Mouse (Mus musculus): ENCODE data around the gene Hap1.
"Not testable (repeated sequence)": the region's sequence is repeated elsewhere in the genome, so short reads cannot be mapped to it uniquely, and the experiment has no call there.

The Hap1 gene

GRCm38 (mm10) chr11:100357408-100357807, 1.5 kb upstream of the Hap1 start:
- no peak for DNase-seq (ENCODE audit: low read depth, low spot score)

- DNase-seq (ENCODE audit: low read depth, low spot score) = peak; percentile 73
Observed at GRCm38 (mm10) chr11:100356819-100357211, 887 bp upstream of the Hap1 start.

- DNase-seq (ENCODE audit: low read depth, low spot score) = peak; percentile 85
Observed at GRCm38 (mm10) chr11:100355151-100355951, 577 bp downstream of the Hap1 start.

- DNase-seq (ENCODE audit: low read depth, low spot score) = peak; percentile 65
Observed at GRCm38 (mm10) chr11:100352076-100352857, 3.7 kb downstream of the Hap1 start.

GRCm38 (mm10) chr11:100344269-100344668, 11.7 kb downstream of the Hap1 start:
- DNase-seq (ENCODE audit: low read depth, low spot score) = no peak

- no peak for DNase-seq (ENCODE audit: low read depth, low spot score)
Observed at GRCm38 (mm10) chr11:100335731-100336130, 20.2 kb downstream of the Hap1 start.

GRCm38 (mm10) chr11:100333944-100334457, 21.9 kb downstream of the Hap1 start, which contains the start of gene Gast:
Gene Gast (plus strand): TSS chr11:100334407.
- peak; percentile 59 for DNase-seq (ENCODE audit: low read depth, low spot score)

GRCm38 (mm10) chr11:100332766-100333515, 23.0 kb downstream of the Hap1 start:
- DNase-seq (ENCODE audit: low read depth, low spot score) = no peak

GRCm38 (mm10) chr11:100330816-100331375, 25.0 kb downstream of the Hap1 start:
- DNase-seq (ENCODE audit: low read depth, low spot score) = not testable (repeated sequence)

GRCm38 (mm10) chr11:100330235-100330634, 25.7 kb downstream of the Hap1 start:
- no peak for DNase-seq (ENCODE audit: low read depth, low spot score)

- DNase-seq (ENCODE audit: low read depth, low spot score) = no peak
Observed at GRCm38 (mm10) chr11:100327761-100328160, 28.2 kb downstream of the Hap1 start.

- no peak for DNase-seq (ENCODE audit: low read depth, low spot score)
Observed at GRCm38 (mm10) chr11:100327316-100327715, 28.6 kb downstream of the Hap1 start.

GRCm38 (mm10) chr11:100325062-100325629, 30.8 kb downstream of the Hap1 start:
- no peak for DNase-seq (ENCODE audit: low read depth, low spot score)

- DNase-seq (ENCODE audit: low read depth, low spot score) = peak; percentile 95
Observed at GRCm38 (mm10) chr11:100323578-100323977, 32.4 kb downstream of the Hap1 start.

GRCm38 (mm10) chr11:100322591-100323258, 33.2 kb downstream of the Hap1 start:
- DNase-seq (ENCODE audit: low read depth, low spot score) = peak; percentile 57

GRCm38 (mm10) chr11:100321479-100322305, 34.2 kb downstream of the Hap1 start:
- peak; percentile 49 for DNase-seq (ENCODE audit: low read depth, low spot score)

- peak; percentile 36 for DNase-seq (ENCODE audit: low read depth, low spot score)
Observed at GRCm38 (mm10) chr11:100320701-100321410, 35.1 kb downstream of the Hap1 start.

GRCm38 (mm10) chr11:100320172-100320630, 35.7 kb downstream of the Hap1 start:
- peak; percentile 100 for DNase-seq (ENCODE audit: low read depth, low spot score)
